Mouse (Mus musculus) pancreas, adult 10 weeks (tissue): ENCODE data around the gene Mfsd4b4. TPM values are rescaled to one million over a fixed set of nuclear protein-coding genes. Genes with fewer than 3 reads are reported as not detected.

Experiments used
- polyA plus RNA-seq: library from polyadenylated mRNA; stranded (reverse); fragments of 350-450 nt; fragmentation: Illumina TruSeq; extraction: RNeasy Lipid Tissue Mini Kit (QIAGEN cat#74804); gene quantifications from one replicate; pipeline ENCODE4 v1.2.3, GENCODE M21; 2015; ENCODE audit warnings: low read depth, low replicate concordance; ENCODE audit not compliant: insufficient read depth

Gene Mfsd4b4
- 1.3 TPM for polyA plus RNA-seq

DNA sequence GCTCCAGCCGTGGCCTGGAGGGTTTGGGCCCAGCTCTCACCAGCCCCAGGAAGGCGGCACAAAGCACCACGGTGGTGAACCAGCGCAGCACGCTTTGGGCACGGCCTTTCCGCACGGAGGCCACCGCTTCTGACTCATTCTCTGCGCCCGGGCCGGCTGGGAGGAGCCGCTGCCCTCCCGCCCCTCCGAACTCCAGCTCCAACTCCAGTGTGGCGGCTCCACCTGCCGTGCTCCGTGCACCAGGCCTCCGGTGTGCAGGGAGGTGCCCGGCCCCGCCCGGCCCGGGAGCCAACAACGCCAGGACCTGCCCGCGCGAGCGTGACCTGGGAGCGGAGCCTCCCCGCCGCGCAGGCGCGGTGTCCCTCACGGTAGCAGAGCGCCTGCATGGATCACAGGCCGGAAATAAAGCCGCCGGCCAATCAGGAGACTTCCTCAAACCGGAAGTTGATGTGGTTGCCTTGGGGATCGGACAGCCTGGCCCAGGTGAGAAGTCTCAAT lies at the start of gene Mfsd4b4:
Gene Mfsd4b4, minus strand, starts transcription at position 365 of the 498 bp plus-strand sequence.

DNA sequence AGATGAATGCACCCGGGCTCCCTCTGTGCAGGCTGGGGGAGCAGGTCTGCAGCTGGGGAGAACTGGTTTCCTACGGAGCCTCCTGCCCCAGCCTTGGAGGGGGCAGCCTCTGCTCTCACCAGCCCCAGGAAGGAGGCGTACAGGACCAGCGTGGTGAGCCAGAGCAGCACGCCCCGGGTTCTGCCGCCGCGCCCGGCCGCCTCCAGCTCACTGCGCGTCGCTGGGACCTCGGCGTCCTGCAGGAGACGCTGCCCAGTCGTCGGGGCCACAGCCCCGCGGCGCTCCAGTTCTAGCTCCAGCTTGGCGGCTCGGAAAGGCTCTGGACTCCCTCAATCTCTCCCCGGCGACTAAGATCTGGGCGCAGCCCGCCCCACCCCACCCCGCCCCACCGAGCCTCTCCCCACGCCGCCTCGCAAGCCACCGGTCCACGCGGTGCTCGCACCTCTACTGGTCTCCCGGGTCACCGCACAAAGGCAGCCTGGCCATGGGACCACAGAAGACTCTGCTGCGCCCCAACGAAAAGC lies 27.6 kb upstream of the Mfsd4b4 start, which contains the start of gene Mfsd4b2:
Gene Mfsd4b2, minus strand, starts transcription at position 308 of the 524 bp plus-strand sequence.

Other genes with a start within 250 kb of the Mfsd4b4 start
- gene Rev3l, start 167.1 kb downstream of the Mfsd4b4 start, polyA plus RNA-seq, result 6.8 TPM
- gene Mfsd4b2, start 27.7 kb upstream of the Mfsd4b4 start, polyA plus RNA-seq, result not detected
- gene Mfsd4b3, start 60.9 kb upstream of the Mfsd4b4 start, polyA plus RNA-seq, result not detected
- not detected for gene Mfsd4b5, start 87.4 kb upstream of the Mfsd4b4 start, polyA plus RNA-seq
- gene Mfsd4b1, start 126.0 kb upstream of the Mfsd4b4 start, polyA plus RNA-seq, result not detected
- gene Slc16a10, start 243.0 kb upstream of the Mfsd4b4 start, polyA plus RNA-seq, result 4.9 TPM